Mouse (Mus musculus): ENCODE measurements around the gene 1700066M21Rik.

The 1700066M21Rik gene

DNA sequence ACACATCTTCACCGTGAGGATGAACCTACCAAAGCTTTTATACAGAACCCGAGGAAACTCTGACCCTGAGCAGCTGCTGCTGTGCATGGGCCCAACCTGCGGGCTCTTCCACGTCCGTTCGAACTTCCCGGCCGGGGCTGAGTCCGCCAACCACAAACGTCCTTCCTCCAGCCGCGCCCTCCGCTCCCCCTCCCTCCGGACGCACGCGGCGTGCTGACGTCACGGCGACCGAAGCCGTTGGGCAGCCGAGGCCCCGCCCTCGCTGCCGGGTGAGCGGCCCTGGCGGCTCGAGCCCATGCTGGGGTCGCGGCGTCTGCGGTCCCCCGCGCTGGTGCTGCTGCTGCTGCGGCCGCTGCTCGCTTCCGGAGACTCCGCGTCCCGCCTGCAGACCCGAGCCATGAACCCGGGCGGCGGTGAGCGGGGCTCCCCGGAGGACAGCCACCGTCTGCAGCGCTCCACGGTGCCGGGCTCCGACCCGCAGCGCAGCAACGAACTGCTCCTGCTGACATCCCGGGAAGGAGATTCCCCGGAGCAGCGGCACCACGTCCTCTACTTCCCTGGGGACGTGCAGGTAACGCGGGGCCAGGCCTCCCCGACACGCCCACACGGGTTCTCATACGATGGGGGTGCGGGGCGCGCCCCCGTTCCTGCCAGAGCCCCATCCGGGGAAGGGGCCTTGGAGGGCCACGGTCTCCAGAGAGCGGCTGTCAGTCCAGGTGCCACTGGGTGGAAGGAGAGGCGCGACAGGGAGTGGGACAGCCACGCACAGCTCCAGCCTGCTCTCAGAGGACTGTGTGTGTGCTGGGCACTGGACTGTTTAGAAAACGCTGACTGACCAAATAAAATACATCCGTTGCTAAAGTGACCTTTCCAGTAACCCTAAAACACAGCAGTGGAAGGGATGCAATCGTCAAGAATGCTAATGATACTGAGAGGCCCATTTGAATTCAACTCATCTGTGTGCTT lies at the start of gene 1700066M21Rik:
1700066M21Rik (plus strand) TSS at position 245 of the 966 bp plus-strand sequence.
- peak; percentile 76 for DNase-seq (ENCODE audit: extremely low read depth, low read depth)

DNA sequence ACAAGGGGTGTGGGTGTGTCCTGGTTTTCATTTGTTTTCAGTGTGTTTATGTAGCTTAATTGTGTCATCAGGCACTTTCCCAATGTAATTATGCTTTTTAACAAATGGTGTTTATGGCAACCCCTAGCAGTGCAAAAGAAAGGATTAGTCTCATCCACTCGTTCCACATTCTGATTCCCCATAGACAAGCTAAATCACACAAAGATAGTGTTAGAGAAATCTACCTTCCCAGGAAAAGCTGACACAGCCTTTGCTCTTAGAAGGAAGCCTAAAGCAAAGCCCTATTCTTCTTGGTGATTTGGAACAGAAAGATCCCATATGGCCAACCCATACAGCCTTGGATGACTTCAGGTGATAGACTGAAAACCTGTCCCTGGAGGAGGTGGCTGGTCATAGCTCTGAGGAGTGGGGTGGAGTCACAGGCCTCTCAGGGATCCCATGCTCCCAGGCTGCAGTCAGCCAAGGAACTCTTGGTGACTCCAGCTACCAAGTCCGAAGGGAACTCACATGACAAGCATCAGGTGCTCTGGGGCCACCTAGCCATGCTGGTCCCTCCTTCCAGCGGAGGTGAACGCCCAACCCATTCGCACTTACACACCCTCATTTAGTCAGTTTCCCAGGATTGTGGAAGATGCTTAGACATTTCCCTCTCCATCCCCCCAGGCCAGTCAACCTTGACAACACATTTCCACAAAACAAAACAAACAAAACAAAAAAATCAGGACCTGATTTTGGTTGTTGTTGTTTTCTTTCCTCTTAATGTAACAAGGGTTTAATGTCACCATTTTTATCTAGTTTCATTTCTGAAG lies 47.9 kb upstream of the 1700066M21Rik start:
- DNase-seq (ENCODE audit: extremely low read depth, low read depth): no peak

DNA sequence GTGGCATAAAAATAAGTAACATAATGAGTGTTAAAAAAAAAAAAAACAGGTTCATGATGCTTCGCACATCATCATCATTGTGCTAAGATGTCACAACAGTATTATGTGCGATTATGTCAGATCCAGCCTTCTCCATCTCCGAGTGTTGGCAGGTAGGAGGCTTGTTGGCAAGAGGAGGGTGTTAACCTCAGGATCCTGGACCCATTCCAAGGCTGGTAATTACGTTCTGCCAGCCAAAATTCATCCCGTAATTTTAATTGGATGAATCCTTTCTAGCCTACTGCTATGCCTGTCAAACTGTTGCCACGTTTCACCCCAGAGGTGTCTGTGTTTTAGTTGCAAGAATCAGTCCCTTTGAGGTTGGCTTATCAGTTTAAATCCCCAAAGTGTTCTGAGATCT lies 47.2 kb upstream of the 1700066M21Rik start:
- no peak for DNase-seq (ENCODE audit: extremely low read depth, low read depth)

DNA sequence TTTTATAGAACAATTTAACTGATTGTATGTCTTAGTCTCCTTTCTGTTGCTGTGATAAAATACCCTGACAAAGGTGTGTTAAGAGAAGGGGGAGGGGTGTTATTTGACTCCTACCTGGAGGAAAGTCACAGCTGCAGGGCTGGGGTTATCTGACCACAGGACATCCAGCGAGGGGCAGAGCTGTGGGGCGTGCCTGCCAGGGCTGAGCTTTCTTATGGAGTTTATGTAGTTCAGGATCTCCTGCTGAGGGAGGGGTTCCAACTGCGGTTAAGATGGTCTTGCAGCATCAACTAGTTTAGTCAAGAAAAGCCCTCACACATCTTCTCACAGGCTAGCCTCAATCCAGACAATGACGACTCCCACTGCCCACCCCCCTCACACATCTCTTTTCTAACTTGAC lies 45.4 kb upstream of the 1700066M21Rik start:
- DNase-seq (ENCODE audit: extremely low read depth, low read depth): no peak

DNA sequence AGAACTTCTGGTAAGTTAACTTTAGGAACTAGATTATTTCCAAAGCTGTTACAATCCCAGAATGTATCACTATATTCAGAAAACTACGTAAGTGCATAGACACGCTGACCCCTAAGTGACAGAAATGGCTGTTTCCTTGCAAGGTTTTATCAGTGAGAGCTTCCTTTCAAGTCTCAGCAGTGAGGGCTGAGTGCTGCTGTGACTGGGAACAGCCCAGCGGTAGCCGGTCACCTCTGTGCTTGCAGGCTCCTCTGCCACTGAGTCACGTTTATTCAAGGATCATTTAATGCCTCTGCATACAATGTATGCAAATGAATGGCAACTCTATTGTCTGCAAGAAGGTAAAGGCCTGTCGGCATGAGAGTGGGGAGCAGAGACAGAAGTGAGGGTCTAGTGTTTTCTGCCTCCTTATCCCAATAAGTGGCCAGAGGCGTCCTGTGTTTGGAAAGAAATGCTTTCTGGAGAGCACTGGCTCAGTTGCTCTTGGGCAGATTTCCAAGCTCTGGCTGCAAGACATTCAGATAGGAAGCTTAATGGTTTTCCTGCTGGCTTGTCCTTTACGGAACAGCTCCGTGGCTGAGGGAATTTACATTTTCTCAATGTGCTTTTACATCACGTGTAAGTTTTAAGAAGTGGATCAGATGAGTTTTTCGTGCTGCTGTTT lies 43.7 kb upstream of the 1700066M21Rik start:
- DNase-seq (ENCODE audit: extremely low read depth, low read depth): no peak

DNA sequence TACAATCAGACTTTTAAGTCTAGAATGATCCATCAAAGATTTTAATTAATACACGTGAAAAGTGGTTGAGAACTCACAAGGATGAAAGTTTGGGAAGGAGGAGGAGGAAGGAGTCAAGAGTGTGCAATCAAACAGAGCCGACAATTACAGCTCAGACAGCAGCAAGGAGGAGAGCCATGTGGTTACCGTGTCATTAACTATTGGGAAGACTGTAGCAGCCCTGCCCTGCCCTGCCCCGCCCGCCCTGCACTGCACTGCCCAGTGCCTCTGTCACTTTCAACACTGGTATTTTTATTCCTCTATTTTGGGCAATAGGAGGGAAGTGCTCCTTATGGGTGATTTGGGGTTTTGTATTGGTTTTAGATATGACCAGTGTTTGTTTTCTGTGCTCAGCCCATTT lies 42.2 kb upstream of the 1700066M21Rik start:
- no peak for DNase-seq (ENCODE audit: extremely low read depth, low read depth)

DNA sequence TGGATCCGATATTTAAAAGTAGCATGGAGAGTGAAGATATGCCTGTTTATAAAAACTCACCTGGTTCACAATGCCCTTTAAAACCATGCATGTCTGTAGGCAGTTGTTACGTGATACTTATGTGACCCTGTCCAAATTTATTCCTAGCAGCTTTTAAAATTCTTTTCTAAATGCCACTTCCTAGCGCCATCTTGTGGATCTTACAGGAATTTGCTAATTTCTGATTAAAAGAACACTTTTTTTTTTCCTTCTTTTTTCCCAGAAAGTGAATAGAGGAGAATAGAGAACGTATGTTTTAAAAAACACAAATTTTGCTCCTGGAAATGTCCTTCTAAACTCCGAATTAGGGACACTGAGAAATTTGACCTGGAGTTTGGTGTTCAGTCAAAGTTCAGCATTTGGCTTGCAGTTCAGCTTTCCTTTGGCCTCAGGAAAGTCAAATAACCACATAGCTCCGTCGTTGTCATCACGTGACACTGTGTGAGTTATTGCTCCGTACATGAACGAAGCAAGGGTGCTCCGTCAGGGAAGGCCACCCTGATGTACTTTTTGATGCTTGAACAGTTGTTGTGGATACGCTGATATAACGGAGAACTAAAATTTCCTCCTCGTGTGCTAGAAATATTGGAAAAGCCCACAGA lies 38.1 kb upstream of the 1700066M21Rik start:
- DNase-seq (ENCODE audit: extremely low read depth, low read depth): peak; percentile 16

DNA sequence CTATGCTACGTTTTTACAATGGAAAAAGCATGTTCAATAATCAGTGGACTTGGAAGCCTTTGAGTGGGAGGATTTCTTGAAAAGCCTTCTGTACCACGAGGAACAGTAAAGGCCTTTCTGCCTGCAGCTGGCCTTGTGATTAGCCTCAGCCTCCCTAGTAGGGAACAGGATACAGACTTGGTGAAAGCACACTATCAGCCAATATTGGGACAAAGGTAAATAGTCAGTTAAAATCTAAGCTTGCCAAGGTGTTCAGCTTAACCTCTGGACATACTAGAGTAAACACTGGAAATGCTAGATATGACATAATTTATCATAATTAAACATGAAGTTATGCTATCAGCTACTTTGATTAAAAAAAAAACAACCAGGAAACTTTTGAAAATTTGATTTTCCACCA lies 36.2 kb upstream of the 1700066M21Rik start:
- no peak for DNase-seq (ENCODE audit: extremely low read depth, low read depth)

DNA sequence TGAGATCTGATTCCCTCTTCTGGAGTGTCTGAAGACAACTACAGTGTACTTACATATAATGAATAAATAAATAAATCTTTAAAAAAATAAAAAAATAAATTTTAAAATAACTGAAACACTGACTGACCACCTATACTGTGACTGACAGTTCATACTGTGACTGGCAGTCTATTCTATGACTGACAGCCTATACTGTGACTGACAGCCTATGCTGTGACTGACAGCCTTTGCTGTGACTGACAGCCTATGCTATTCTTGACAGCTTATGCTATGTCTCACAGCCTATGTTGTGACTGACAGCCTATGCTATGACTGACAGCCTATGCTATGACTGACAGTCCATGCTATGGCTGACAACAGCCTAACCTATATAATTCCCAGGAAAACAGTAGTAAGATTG lies 29.9 kb upstream of the 1700066M21Rik start:
- DNase-seq (ENCODE audit: extremely low read depth, low read depth): no peak

DNA sequence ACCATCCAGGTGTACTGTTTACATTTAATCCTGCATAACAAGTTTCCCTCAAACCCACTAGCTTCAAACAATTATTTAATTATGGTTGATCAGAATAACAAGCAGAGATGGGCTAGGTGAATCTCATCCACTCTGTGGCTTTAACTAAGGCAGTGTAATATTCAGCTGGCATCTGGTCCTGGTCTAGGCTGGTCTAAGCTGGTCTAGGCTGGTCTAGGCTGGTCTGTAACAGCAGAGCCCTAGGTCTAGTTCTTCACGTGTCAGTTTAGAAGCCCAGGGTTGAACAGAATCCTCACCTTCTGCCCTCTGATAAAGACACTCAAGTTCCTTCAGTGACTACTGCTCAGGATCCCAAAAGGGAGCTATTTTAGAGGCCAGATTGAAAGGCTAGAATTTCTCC lies 25.5 kb upstream of the 1700066M21Rik start:
- DNase-seq (ENCODE audit: extremely low read depth, low read depth): no peak

DNA sequence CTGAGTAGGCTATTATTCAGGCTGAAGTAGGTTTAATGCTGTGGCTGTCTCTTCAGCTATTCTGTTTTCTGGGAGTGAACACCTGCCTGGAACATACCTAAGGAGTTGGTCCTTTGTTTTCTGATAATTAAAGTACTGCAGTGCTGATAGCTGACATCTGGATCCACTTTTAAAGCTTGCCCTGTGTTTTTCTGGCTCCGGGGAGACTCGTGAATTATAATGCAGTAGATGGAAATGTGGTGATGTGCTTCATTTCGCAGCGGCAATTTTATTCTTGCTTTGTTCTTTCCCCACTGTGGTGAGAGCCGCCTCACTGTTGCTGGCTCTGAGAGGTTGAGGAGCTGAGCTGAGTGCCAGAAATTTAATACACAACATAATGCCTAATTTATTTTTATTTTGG lies 18.9 kb upstream of the 1700066M21Rik start:
- no peak for DNase-seq (ENCODE audit: extremely low read depth, low read depth)

DNA sequence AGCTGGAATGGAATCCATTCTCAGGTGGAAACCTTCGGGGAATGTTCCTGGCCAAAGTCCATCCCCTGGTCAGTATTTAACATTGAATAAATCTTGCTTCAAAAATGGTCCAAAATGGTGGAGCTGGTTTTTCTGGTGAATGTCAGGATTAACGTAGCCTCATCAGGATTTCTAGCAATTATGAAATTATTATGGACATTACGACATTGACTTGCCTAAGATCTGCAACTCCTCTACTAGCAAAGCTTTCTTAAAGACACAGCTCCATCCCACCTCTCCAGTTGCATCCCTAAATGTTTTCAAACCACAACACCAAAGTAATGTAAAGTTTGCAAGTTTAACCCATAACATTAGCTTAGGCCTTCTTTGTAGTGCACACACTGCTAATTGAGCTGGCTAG lies 10.0 kb upstream of the 1700066M21Rik start:
- DNase-seq (ENCODE audit: extremely low read depth, low read depth): no peak

DNA sequence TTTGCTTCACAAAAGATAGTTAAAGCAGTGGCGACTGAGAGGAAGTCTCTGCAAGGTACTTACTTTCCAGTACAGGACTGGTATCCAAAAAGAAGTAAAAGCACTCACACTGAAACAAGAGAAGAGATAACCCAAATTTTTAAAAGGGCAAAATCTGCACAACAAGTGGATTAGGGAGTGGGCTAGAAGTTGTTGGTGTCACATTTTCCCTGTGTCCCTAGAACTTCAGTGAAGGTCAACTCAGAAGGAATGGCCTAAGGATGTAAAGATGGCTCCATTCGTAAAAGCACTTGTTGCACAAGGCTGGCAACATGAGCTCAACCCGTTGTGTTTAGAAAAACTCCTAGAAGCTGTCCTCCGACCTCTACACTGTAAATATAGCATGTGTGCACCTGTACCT lies 8.3 kb upstream of the 1700066M21Rik start:
- DNase-seq (ENCODE audit: extremely low read depth, low read depth): no peak

DNA sequence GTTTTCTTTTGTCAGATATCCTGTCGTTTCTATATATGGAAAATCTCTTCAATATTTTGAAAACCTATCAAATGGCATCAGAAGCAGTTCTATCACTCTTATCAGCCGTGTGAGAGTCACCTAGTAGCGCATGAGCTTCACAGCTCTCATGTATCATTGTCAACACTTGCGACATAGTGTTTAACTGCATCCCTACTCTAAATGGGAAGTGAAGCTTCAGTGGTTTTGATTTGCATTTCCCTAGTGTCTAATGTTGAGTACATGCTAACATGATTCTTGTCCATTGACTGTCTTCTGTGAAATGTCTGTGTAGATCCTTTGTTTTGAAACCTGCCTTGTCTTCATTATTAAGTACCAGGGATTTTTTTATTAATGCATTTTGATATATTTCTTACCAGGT lies 7.0 kb upstream of the 1700066M21Rik start:
- DNase-seq (ENCODE audit: extremely low read depth, low read depth): no peak

DNA sequence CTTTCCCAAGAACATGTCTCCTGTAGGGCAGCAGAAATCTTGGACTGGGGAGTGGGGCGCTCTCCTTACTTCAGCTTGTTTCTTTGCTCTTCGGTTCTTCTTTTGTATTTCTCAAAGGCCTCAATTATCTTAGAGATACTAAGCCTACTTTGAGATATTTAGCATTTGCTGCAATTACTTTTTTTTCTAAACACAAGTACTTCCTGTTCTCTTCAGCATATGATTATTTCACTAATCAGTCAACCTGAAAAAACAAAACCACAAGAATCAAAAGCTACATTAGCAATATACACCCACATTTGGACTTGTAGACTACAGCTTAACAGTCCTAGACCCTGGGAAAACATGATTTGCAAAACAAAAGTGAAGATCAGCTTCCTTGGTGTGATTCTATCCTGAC lies 2.1 kb upstream of the 1700066M21Rik start:
- DNase-seq (ENCODE audit: extremely low read depth, low read depth): peak; percentile 36

DNA sequence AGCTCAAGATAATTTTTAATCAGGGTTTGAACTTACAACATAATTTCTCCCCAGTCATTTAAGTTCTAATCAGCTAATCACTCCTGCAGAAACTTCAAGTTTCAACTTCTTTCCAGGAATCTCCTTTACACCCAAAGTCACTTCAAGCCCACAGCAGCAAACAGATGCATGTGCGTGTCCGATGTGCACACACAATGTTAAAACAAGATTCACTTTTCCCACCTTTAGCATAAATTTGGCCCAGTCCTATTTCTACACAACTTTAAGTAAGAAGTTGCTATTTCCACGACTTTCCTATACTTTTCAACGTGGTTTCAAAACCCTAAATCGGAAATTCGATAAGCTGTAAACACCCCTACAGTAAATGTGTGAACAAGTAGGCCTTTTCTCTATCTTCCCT lies 614 bp upstream of the 1700066M21Rik start:
- peak; percentile 33 for DNase-seq (ENCODE audit: extremely low read depth, low read depth)

DNA sequence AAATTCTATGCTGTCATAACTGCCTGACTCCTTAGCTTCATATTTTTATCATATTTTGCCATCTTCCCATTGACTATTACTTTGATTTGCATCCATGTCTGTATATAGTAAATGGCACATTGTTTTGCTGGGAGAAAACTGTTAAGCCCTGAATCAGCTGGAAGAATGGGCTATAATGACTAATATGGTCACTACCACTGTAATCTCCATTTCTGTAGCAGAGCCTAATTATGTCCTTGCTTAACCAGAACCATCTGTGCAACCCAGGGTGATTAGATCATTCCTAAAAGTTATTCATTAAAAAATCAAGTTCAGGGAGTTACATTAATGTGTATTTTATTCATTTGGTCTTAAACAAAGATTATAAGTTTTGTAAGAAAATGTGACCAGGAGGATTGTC lies 9.1 kb downstream of the 1700066M21Rik start:
- no peak for DNase-seq (ENCODE audit: extremely low read depth, low read depth)

DNA sequence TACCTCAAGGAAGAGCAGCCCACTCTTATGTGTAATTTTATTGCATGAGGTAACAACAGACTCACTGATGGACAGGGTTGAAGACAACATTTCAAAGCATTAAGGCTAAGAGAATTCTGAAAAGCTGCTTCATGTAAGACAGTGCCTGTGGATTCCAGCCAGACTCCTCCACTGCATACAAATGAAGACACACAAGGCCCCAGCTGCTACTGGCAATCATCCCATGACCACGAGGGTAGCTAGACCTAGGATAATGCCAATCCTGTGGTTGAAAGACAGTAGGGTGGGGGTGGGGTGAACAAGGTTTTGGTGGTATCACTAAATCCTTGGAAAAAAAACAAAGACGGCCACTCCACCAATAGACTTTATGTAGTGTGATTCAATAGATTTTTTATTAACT lies 10.5 kb downstream of the 1700066M21Rik start:
- no peak for DNase-seq (ENCODE audit: extremely low read depth, low read depth)

DNA sequence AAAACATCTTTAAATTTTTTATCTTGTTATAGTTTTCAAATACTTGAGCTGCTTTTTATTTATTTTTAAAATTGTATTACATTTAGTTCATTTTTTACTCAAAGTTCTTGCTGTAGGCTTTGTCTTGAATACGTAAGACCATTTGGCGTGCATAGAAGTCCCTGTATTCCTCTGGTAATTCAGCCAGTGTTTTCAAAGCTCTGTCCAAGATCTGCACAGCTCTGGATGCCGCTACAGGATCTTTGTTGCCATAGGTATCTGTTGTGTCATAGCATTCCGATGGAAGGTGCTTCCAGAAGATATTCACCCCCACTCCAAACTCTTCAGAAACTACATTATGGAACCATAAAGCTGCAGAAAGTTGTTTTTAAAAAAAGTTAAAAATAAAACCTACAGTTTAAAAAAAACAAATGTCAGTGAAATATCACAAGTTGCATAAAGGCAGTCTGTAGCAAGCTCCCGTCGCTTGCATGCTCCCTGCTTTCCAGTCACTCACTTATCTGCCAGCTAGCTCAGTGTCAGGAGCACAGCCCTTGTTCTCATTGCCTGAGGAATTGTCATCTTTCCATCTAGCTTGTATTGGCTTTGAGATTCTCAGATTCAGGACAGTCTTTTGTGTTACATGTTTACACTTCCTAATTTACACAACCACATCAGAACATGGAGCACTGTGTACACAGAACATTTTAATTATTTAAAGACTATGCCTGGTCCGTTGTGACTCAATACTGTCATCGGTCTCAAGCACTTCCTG lies 11.2 kb downstream of the 1700066M21Rik start:
- no peak for DNase-seq (ENCODE audit: extremely low read depth, low read depth)

DNA sequence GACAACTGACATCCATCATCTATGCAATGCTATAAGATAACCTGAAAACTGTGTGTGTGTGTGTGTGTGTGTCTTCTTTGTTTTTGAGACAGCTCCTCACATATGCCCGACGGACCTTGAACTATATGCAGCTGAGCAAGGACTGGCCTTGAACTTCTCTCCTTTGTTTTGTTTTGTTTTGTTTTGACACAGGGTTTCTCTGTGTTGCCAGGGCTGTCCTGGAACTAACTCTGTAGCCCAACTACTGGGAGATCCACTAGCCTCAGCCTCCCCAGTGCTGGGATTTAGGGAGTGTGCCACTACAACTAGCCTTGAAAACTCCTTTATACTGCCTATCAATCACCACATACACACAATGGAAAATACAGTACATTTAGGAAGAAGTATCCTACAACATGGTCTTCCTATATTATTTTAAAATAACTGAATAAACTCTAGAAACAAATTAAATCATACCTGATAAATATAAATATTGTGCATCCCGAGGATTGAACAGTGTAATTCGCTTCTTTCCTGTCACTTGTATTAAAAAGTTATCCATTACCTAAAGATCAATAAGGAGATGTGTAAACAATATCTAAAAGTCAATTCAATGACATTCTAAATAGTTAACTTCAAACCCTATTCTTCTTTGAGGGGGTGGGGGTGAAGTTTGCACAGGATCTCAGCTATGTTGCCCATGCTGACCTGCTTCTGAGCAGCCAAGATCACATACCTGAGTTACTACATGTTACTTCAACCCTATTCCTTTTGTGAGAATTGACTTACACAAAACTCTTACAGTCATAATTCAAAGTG lies 13.8 kb downstream of the 1700066M21Rik start:
- no peak for DNase-seq (ENCODE audit: extremely low read depth, low read depth)

Measured in MEL-GATA-1-ER (cell line).